24 mouse cellular contexts compared by ENCODE assay signal in genomic region chr16:50792506-50792905, GRCm38 (mm10).
A peak's percentile ranks its signal among the peaks of the same experiment; 100 is the strongest.
DNase-seq lines count a peak whose midpoint lies in the region; ATAC-seq lines count a peak whose summit lies in the region.
"Had no signal": no experiment of that assay in that cellular context is flagged by ENCODE, and none has a peak within 500 bp of the region (broad histone marks: within the 10 kb centered on the region; RNA-seq: fewer than 3 reads in every experiment).

No protein-coding gene starts in this region.

- 37% methylated on average over 2 of the region's 2 CpGs for WGBS in heart, embryonic 13.5 days
- 35% methylated on average over 2 of the region's 2 CpGs for WGBS in kidney, embryonic 15.5 days
- whole genome bisulfite sequencing in lung, embryonic 16.5 days: 30% methylated on average over 2 of the region's 2 CpGs

- no peak for DNase-seq in heart, postnatal 25 days (ENCODE audit: low spot score)
- no peak for DNase-seq in kidney, adult 8-10 months
- DNase-seq in lung, adult 18-20 months: no peak
- DNase-seq: adrenal gland, postnatal 25 days; B cell, adult 2 months; cerebellum, adult 11-12 months; cerebellum, adult 9-11 months; gastrocnemius, postnatal 10 days; heart, postnatal 10 days; kidney, adult 9 months; liver, postnatal 0 days; right cerebral cortex, postnatal 25 days; thymus, adult 18-20 months; thymus, postnatal 25 days had no signal

- H3K9ac ChIP-seq in heart, embryonic 13.5 days: no peak overlapping the region
- H3K9ac ChIP-seq in kidney, embryonic 15.5 days: no peak overlapping the region
- no peak overlapping the region for H3K9ac ChIP-seq in lung, embryonic 16.5 days (ENCODE audit: low read length)
- H3K9ac ChIP-seq: forebrain, embryonic 13.5 days; limb, embryonic 12.5 days; liver, embryonic 12.5 days; liver, postnatal 0 days; stomach, embryonic 15.5 days had no signal

- intact Hi-C loops in heart, postnatal 25 days (cut with DNase I): no loop called here

- no peak for ATAC-seq in heart, embryonic 13.5 days (ENCODE audit: extremely low read depth, insufficient number of reproducible peaks, low FRiP score, low TSS enrichment)
- peak; percentile 42 for ATAC-seq in kidney, embryonic 15.5 days (replicated peaks; ENCODE audit: low FRiP score)
- peak; percentile 34; the same call in 1 of the 2 replicates for ATAC-seq in lung, embryonic 16.5 days (ENCODE audit: low read depth)
- ATAC-seq: forebrain, embryonic 13.5 days; hindbrain, embryonic 16.5 days; liver, embryonic 12.5 days; liver, postnatal 0 days; midbrain, embryonic 16.5 days had no signal

- H3K27ac ChIP-seq in heart, embryonic 13.5 days (replicated peaks): peak overlapping the region; percentile 68
- H3K27ac ChIP-seq in kidney, embryonic 15.5 days: peak overlapping the region; percentile 72
- H3K27ac ChIP-seq in lung, embryonic 16.5 days (ENCODE audit: low read length): no peak overlapping the region
- H3K27ac ChIP-seq: forebrain, embryonic 13.5 days; limb, embryonic 12.5 days; liver, embryonic 12.5 days; midbrain, embryonic 10.5 days; stomach, embryonic 15.5 days had no signal

- H3K36me3 ChIP-seq in heart, embryonic 13.5 days: no peaks in the 10 kb centered on the region
- no peaks in the 10 kb centered on the region for H3K36me3 ChIP-seq in kidney, embryonic 15.5 days
- H3K36me3 ChIP-seq in lung, embryonic 16.5 days (ENCODE audit: control insufficient read depth, insufficient read depth, low read length): no peaks in the 10 kb centered on the region
- H3K36me3 ChIP-seq: limb, embryonic 12.5 days; liver, embryonic 12.5 days; midbrain, embryonic 10.5 days; stomach, embryonic 15.5 days had no signal

- H3K27me3 ChIP-seq in heart, embryonic 13.5 days (replicated peaks): no peaks in the 10 kb centered on the region
- H3K27me3 ChIP-seq in kidney, embryonic 15.5 days: no peaks in the 10 kb centered on the region
- H3K27me3 ChIP-seq in lung, embryonic 16.5 days (ENCODE audit: control insufficient read depth, insufficient read depth, low read depth, low read length): no peaks in the 10 kb centered on the region
- H3K27me3 ChIP-seq: forebrain, embryonic 13.5 days; limb, embryonic 12.5 days; liver, embryonic 12.5 days; stomach, embryonic 15.5 days had no signal

- peaks cover 12% of the 10 kb centered on the region for H3K4me1 ChIP-seq in heart, embryonic 13.5 days
- peaks cover 19% of the 10 kb centered on the region for H3K4me1 ChIP-seq in kidney, embryonic 15.5 days
- peaks cover 3% of the 10 kb centered on the region; the same call in 1 of the 2 replicates for H3K4me1 ChIP-seq in lung, embryonic 16.5 days (replicated peaks; ENCODE audit: control insufficient read depth, insufficient read depth, low read length)
- H3K4me1 ChIP-seq: forebrain, embryonic 13.5 days; liver, embryonic 12.5 days; stomach, embryonic 15.5 days had no signal

- H3K9me3 ChIP-seq in heart, embryonic 13.5 days: no peaks in the 10 kb centered on the region
- H3K9me3 ChIP-seq in kidney, embryonic 15.5 days (replicated peaks): no peaks in the 10 kb centered on the region
- H3K9me3 ChIP-seq in lung, embryonic 16.5 days (ENCODE audit: control insufficient read depth, low read length): no peaks in the 10 kb centered on the region
- H3K9me3 ChIP-seq: forebrain, embryonic 13.5 days; limb, embryonic 12.5 days; liver, embryonic 12.5 days; midbrain, embryonic 10.5 days; stomach, embryonic 15.5 days had no signal

- H3K4me2 ChIP-seq in heart, embryonic 13.5 days: no peak overlapping the region
- no peak overlapping the region for H3K4me2 ChIP-seq in kidney, embryonic 15.5 days
- H3K4me2 ChIP-seq in lung, embryonic 16.5 days (ENCODE audit: low read depth, low read length): no peak overlapping the region
- H3K4me2 ChIP-seq: forebrain, embryonic 13.5 days; limb, embryonic 12.5 days; liver, embryonic 12.5 days; stomach, embryonic 15.5 days had no signal

- no peak overlapping the region for H3K4me3 ChIP-seq in heart, embryonic 13.5 days
- no peak overlapping the region for H3K4me3 ChIP-seq in kidney, embryonic 15.5 days (replicated peaks)
- H3K4me3 ChIP-seq in lung, embryonic 16.5 days (ENCODE audit: low read length): no peak overlapping the region
- H3K4me3 ChIP-seq: forebrain, embryonic 13.5 days; limb, embryonic 12.5 days; liver, embryonic 12.5 days; midbrain, embryonic 10.5 days; stomach, embryonic 15.5 days had no signal
